Mouse (Mus musculus): Measurements from ENCODE around the gene Ror1.

GRCm38 (mm10) chr4:100363666-100364065, 268.1 kb downstream of the Ror1 start:
- no peak for TF ChIP-seq CTCF (IDR thresholded peaks at IDR 0.05; ENCODE audit: control insufficient read depth, insufficient read depth, insufficient replicate concordance, low read depth, low read length)
- TF ChIP-seq POLR2A (IDR thresholded peaks at IDR 0.05; ENCODE audit: control insufficient read depth, low read depth, low read length): no peak
